Mouse (Mus musculus): ENCODE results near the gene Ctsc. TPM values are rescaled to one million over a fixed set of nuclear protein-coding genes. Genes with fewer than 3 reads are reported as not detected.

The Ctsc gene
- total RNA-seq, 2 experiments from 2014 or later: 35.6 to 50.3 TPM

Other genes starting within 250 kb of the Ctsc start
- under 1 TPM in 1 of 2 experiments, not detected in 1; 0.50 TPM for gene Rab38, start 152.2 kb downstream of the Ctsc start, total RNA-seq (2021)

All from heart, postnatal 36 days (tissue).